Mouse (Mus musculus) right cerebral cortex, adult 18-20 months (tissue): ENCODE measurements around the gene Clba1.

Experiments
- DNase-seq: peaks from one replicate; pipeline ENCODE4 v3.0.0; 2022; ENCODE audit warnings: mixed read lengths

Gene Clba1

GRCm38 (mm10) chr12:112808587-112809364 is at the start of gene Clba1:
TSS of gene Clba1 (plus strand) at chr12:112808937.
- DNase-seq = peak; percentile 95

- no peak for DNase-seq
Measured at GRCm38 (mm10) chr12:112759471-112759870, 49.3 kb upstream of the Clba1 start.

DNA sequence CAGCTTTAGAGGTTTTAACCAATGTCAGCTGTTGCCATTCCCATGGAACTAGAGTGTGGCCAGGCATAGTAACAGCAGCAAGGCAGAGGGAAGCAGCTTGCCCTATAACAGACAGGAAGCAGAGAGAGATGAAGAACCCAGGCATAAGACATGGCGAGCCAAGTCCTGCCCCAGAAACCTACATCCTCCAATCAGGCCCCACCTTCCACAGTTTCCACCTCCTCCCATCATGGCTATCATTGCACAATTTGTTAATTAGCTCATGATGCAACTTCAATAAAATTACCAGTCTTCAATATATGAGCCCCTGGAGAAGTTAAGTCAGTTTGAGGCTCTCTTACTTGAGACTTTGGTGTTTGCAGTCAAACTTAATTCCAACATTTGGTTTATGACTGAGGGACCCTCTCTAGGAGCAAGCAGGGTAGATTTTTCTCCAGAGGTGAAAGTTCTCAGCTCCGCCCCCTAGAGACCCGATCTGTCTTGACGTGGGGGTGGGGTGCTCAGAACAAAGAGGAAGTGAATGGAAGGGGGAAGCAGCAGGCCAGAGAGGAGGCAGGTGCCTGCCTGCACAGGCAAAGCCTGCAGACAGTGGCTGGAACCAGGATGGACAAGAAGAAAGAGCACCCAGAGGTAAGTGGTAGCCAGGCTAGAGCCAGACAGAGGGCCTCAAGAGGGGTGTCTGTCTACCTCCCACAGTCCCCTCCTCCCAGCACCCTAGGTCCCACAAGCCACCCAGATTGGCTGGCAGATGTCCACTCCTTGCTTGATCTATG is 48.4 kb upstream of the Clba1 start, which contains the start of gene Pld4:
Pld4 (plus strand) TSS at position 502 of the 773 bp plus-strand sequence.
- DNase-seq = no peak

DNA sequence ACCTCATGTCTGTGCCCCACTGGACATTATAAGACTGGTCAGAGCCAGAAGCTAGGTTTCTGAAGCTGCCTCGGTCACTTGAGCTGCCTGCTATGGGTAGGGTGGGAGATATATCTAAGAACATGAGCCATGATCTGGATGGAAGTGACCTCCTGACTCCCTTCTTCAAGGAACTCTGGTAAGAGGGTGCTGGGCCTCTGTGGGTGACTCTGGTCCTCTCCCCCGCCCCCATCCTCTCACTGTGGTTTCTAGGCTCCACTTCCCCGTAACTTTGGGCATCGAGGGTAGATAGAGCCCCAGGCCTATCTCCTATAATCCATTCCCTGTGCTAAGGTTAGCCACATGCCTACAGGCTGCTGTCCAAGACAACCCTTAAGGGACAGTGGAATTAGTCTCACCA is 47.3 kb upstream of the Clba1 start:
- DNase-seq = no peak

- no peak for DNase-seq
Measured at GRCm38 (mm10) chr12:112762018-112762417, 46.7 kb upstream of the Clba1 start.

GRCm38 (mm10) chr12:112763176-112763575 is 45.6 kb upstream of the Clba1 start:
- no peak for DNase-seq

DNA sequence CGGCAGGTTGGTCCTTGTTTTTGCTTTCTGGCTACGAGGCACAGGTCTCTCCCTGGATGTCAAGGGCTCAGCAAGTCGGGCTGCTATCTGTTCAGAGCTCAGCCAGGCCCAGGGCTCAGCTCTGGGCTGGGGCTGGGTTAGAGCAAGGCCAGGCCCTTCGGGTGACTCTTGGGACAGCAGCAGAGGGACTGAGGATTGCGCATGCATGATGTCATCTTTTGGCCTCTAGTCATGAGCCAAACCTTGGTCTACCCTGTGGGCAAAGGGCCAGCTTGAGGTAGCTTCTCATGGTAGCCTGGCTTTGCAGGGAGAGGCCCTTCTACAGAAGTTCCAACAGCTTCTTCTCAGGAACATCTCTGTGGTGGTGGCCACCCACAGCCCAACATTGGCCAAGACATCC is 44.6 kb upstream of the Clba1 start:
- DNase-seq = no peak

DNA sequence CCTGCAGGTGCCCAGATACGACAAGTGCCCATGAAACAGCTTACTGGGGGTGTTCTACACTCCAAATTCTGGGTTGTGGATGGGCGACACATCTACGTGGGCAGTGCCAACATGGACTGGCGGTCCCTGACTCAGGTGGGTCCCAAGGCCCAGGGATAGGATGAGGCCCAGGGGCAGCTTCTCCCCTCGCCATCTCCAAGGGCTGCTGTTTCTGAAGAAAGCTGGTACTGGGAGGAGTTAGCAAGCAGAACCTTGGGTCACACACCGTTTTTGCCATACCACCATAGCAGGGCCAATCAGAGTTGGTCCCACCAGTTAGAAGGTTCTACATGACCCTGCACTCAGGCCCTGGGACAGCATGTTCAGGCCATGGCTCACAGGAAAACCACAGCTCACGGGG is 43.7 kb upstream of the Clba1 start:
- no peak for DNase-seq

- DNase-seq = no peak
Measured at GRCm38 (mm10) chr12:112766586-112766985, 42.2 kb upstream of the Clba1 start.

DNA sequence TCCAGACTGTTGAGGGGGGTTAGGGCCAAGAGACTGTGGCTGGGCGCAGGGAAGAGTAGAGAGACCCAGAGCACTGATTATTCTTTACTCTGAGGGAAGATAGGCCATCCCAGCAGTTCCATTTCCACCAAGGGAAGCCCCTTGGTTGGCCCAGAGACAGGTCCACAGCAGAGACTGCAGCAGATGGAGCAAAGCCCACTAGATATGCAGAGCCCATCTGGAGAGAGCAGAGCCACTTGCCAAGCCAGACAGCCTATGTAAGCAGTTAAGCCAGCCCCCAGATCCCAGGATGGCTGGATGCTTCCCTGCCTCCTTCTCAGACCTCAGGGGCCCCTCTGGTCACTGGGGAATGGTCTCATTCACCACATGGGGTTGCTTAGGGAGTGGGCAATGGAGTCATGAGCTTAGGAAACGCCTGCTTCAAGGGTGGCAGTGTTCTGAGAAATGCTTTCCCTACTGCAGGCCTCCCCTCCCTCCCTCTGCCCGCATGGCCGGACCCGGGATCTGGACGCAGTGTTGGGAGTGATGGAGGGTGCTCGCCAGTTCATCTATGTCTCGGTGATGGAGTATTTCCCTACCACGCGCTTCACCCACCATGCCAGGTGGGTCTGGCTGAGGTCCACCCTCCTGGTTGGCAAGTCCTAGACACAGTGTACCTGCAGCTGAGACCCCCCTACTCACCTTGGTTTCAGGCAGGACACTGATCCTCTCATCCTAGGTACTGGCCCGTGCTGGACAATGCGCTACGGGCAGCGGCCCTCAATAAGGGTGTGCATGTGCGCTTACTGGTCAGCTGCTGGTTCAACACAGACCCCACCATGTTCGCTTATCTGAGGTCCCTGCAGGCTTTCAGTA is 41.5 kb upstream of the Clba1 start:
- no peak for DNase-seq

- DNase-seq = no peak
Measured at GRCm38 (mm10) chr12:112768166-112768565, 40.6 kb upstream of the Clba1 start.

DNA sequence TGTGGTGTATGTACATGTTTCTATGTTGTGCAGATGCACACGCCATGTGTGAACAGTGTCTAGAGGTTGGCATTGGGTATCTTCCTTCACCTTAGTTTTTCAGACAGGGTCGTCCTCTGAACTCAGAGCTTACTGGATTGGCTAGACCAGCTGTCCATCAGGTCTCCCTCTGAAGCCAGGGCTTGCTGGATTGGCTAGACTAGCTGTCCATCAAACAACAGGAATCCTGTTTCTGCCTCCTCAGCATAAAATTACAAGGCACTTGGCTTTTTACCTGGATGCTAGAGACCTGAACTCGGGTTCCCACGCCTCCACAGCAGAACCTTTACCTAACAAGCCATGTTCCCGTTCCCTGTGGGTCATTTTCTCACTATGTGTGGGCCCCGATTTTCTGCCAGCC is 39.7 kb upstream of the Clba1 start:
- no peak for DNase-seq

DNA sequence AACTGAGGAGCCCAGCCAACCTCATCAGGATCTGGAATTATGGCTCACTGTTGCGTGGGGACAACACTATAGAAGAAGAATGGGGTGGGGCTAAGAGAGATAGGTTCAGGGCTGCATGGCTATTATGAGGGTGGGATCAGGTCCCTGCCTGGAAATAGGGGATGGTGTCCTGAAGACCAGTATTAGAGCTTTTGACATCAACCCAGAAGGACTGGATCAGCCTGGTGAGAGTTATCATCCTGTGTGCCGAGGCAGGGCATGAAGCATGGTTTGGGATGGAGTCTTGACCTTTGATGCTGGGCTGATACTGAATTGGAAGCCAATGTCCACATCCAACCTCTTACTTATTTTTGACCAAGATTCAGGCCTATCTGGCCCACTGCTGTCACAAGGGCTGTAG is 39.0 kb upstream of the Clba1 start:
- no peak for DNase-seq

DNA sequence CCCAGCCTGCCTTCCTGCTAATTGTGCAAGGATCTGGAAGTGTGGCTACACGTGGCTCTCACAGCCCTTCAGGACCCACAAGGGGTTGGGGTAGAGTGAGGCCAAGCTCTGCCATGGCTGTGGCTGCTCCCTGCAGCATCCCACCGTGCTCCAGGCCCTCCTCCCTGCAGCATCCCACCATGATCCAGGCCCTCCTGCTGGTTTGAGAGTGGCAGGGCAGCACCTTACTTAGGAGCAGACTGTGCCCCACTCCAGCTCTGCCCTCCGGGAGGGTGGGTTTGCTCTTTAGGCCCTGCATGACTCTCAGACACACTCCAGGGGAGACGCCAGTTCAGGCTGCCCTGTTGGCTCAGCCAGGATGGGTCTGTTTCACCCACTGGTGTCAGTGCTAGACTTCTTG is 38.3 kb upstream of the Clba1 start:
- DNase-seq = no peak

DNA sequence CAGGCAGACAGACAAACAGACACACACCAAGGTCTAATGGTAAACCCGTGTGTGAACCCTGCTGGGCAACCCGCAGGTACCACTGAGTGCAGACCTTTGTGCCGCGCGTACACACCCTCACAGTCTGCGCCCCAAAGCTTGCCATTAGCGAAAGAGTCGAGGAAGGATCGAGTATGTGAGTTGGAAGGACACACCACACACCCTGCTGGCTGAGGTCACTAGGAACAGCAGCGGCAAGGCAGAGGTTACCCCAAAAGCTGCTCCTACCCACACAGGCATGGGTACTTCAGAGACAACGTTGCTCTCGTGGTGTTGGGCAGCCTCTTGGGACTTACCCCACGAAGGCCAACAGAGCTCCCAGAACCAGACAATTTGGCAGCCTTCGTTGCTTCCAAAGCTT is 36.4 kb upstream of the Clba1 start:
- no peak for DNase-seq

GRCm38 (mm10) chr12:112773366-112773765 is 35.4 kb upstream of the Clba1 start:
- no peak for DNase-seq

DNA sequence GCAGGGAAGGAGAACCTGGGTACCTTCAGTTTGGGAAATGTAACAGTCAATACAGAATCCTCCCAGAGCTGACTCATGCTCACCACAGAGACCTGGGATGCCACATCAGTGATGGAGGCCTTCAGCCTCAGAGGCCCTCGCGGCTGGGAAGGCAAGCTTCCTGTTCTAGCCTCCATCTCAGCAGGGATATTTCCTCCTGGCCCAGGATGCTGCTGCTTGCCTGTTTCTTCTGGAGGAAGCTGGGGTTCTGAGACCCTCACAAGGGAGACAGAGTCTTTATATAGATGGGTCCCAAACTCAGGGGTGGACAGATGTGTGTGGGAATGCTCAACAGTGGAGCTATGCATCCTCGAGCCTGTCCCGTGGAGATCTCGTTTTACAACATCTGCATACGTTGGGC is 34.7 kb upstream of the Clba1 start:
- DNase-seq = no peak

DNA sequence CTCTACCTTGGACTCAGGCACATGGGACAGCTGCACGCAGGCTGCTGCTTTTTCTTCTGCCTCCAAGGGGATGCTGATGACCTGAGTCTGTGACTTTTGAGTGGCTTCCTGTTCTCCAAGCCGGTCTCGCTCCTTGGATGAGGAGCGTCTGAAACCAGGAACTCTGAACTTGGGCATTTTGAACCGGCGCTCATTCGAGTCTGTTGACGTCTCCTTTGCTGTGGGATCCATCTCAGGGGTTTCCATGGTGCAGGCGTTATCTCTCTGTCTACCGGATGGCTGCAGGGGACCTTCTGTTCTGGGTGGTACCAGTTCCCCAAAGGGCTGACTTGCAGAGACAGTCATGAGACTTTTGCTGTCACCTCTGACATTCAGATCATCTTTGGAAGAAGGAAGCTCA is 34.3 kb upstream of the Clba1 start:
- no peak for DNase-seq

DNA sequence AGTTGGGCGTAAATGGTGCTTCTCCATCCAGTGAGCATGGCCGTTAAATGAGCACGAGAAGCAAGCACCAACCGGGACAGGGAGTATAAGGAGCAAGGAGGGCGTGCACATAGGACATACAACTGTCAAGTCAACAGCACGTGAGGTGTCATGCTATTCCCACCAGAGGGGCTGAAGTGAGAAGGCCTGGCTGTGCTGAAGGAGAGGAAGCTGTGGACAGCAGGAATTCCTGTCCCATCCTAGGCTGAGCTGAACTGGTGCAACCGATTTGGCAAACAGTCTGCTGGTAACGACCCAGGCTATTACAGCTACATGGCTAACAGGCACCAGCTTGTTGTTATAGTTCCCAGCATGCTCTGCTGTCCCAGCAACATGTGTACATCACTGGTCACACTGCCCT is 17.7 kb upstream of the Clba1 start:
- DNase-seq = no peak

GRCm38 (mm10) chr12:112793601-112794355 is 15.0 kb upstream of the Clba1 start:
- no peak for DNase-seq

DNA sequence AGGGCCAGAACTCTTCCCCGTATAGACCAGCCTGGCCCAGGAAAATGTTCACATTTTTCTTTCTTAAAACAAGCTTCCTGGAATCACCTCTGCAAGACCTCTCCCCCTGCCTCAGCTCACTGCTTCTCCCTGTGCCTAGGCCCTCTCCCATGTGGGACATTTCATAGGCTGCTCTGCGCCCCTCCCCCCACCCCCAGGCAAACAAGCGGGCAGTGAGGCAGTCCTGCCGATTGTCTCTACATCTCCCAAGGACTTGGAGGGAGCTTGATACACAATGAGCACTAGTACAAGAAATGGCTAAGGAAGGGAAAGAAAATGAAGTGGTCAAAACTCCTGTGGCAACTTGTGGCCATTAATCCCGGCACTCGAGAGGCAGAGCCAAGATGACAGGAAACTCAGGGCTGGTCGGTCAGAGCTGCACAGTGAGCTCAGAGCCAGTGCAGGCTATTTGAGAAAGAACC is 14.4 kb upstream of the Clba1 start:
- no peak for DNase-seq

DNA sequence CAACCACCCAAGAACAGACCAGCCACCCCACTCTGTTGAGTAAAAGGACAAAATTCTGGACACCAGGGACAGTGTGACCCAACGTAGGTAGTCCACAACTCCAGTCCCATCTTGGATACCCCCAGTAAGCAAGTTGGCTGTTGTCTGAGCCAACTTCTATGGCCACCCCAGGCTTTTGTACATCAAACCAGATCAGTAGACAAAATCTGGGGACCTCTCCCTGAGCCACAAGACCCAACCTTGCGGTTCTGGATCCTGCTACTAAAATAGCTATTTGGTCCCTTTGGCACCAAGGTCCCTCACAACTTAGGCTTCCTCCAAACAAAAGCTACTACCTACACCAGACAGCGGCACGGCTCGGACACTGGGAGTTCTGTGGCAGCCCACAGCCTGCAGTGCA is 13.7 kb upstream of the Clba1 start:
- DNase-seq = no peak
